ENCODE assay signal across 12 mouse cellular contexts in genomic region chr7:141195754-141196153, GRCm38 (mm10). TPM values are rescaled to one million over a fixed set of nuclear protein-coding genes. Genes with fewer than 3 reads are reported as not detected.
A peak's percentile ranks its signal among the peaks of the same experiment; 100 is the strongest.
DNase-seq lines count a peak whose midpoint lies in the region; ATAC-seq and TF ChIP-seq lines count a peak whose summit lies in the region.
"Had no signal": no experiment of that assay in that cellular context is flagged by ENCODE, and none has a peak within 500 bp of the region (broad histone marks: within the 10 kb centered on the region; RNA-seq: fewer than 3 reads in every experiment).

No protein-coding gene starts in this region.

- TF ChIP-seq EP300 in ES-Bruce4 (IDR thresholded peaks at IDR 0.05; ENCODE audit: insufficient read depth, low read depth, low read length), result no peak

- H3K27me3 ChIP-seq in intestine, embryonic 16.5 days (replicated peaks; ENCODE audit: control insufficient read depth, insufficient read depth, low read length), result no peaks in the 10 kb centered on the region
- H3K27me3 ChIP-seq in intestine, postnatal 0 days (replicated peaks; ENCODE audit: control insufficient read depth, insufficient read depth, low read length), result no peaks in the 10 kb centered on the region
- no peaks in the 10 kb centered on the region for H3K27me3 ChIP-seq in ES-Bruce4 (ENCODE audit: control insufficient read depth, insufficient read depth, low read length, poor library complexity, severe bottlenecking)
- no peaks in the 10 kb centered on the region for H3K27me3 ChIP-seq in embryonic facial prominence, embryonic 13.5 days
- no peaks in the 10 kb centered on the region for H3K27me3 ChIP-seq in midbrain, embryonic 13.5 days
- H3K27me3 ChIP-seq: stomach, embryonic 15.5 days had no signal

- H3K4me3 ChIP-seq in intestine, embryonic 16.5 days (ENCODE audit: low read length), result no peak overlapping the region
- no peak overlapping the region for H3K4me3 ChIP-seq in intestine, postnatal 0 days (ENCODE audit: low read depth, low read length)
- no peak overlapping the region for H3K4me3 ChIP-seq in ES-Bruce4 (ENCODE audit: low read depth, low read length)
- H3K4me3 ChIP-seq in embryonic facial prominence, embryonic 13.5 days, result 0 out of 2 replicates have a peak overlapping the region, but pooled peaks have one; percentile 91
- H3K4me3 ChIP-seq in midbrain, embryonic 13.5 days (replicated peaks), result peak overlapping the region; percentile 77; the same call in 1 of the 2 replicates

- no peak overlapping the region for H3K9ac ChIP-seq in intestine, embryonic 16.5 days (ENCODE audit: low read depth, low read length)
- no peak overlapping the region for H3K9ac ChIP-seq in intestine, postnatal 0 days (ENCODE audit: low read depth, low read length)
- H3K9ac ChIP-seq in ES-Bruce4 (ENCODE audit: low read depth, poor library complexity, severe bottlenecking), result 0 out of 2 replicates have a peak overlapping the region, but pooled peaks have one; percentile 50
- H3K9ac ChIP-seq in embryonic facial prominence, embryonic 13.5 days, result no peak overlapping the region
- H3K9ac ChIP-seq in midbrain, embryonic 13.5 days (replicated peaks), result no peak overlapping the region; the same call in 1 of the 2 replicates
- H3K9ac ChIP-seq: stomach, embryonic 15.5 days had no signal

- no peak for ATAC-seq in intestine, embryonic 16.5 days
- ATAC-seq in intestine, postnatal 0 days, result no peak
- ATAC-seq in embryonic facial prominence, embryonic 13.5 days (ENCODE audit: insufficient number of reproducible peaks, insufficient read depth, low FRiP score, low TSS enrichment, low read depth), result no peak
- ATAC-seq in midbrain, embryonic 13.5 days, result no peak

- WGBS in intestine, embryonic 16.5 days, result 76% methylated on average over 2 of the region's 2 CpGs
- WGBS in intestine, postnatal 0 days, result 48% methylated on average over 2 of the region's 2 CpGs
- WGBS in embryonic facial prominence, embryonic 13.5 days, result 93% methylated on average over 2 of the region's 2 CpGs
- 96% methylated on average over 2 of the region's 2 CpGs for WGBS in midbrain, embryonic 13.5 days

- no peak overlapping the region for H3K4me2 ChIP-seq in intestine, embryonic 16.5 days (ENCODE audit: low read depth, low read length)
- no peak overlapping the region for H3K4me2 ChIP-seq in intestine, postnatal 0 days (replicated peaks; ENCODE audit: low read depth)
- peak overlapping the region; percentile 98 for H3K4me2 ChIP-seq in embryonic facial prominence, embryonic 13.5 days
- peak overlapping the region; percentile 98 for H3K4me2 ChIP-seq in midbrain, embryonic 13.5 days (replicated peaks)

- peaks cover 7% of the 10 kb centered on the region; the same call in 1 of the 2 replicates for H3K36me3 ChIP-seq in intestine, embryonic 16.5 days (ENCODE audit: control insufficient read depth, insufficient read depth, low read length)
- H3K36me3 ChIP-seq in intestine, postnatal 0 days (ENCODE audit: control insufficient read depth, insufficient read depth), result peaks cover 16% of the 10 kb centered on the region
- peaks cover 4% of the 10 kb centered on the region for H3K36me3 ChIP-seq in ES-Bruce4 (ENCODE audit: control insufficient read depth, insufficient read depth, low read length, poor library complexity, severe bottlenecking)
- H3K36me3 ChIP-seq in embryonic facial prominence, embryonic 13.5 days, result peaks cover 17% of the 10 kb centered on the region
- H3K36me3 ChIP-seq in midbrain, embryonic 13.5 days, result peaks cover 16% of the 10 kb centered on the region

- peaks cover 17% of the 10 kb centered on the region for H3K4me1 ChIP-seq in intestine, embryonic 16.5 days (ENCODE audit: control insufficient read depth, insufficient read depth, low read length)
- H3K4me1 ChIP-seq in intestine, postnatal 0 days (replicated peaks; ENCODE audit: control insufficient read depth, insufficient read depth, low read length), result peaks cover 6% of the 10 kb centered on the region; the same call in 1 of the 2 replicates
- H3K4me1 ChIP-seq in ES-Bruce4 (ENCODE audit: control insufficient read depth, insufficient read depth, low read length), result peaks cover 7% of the 10 kb centered on the region
- peaks cover 27% of the 10 kb centered on the region for H3K4me1 ChIP-seq in embryonic facial prominence, embryonic 13.5 days
- H3K4me1 ChIP-seq in midbrain, embryonic 13.5 days (replicated peaks), result peaks cover 32% of the 10 kb centered on the region

- peak overlapping the region; percentile 59; the same call in 1 of the 2 replicates for H3K27ac ChIP-seq in intestine, embryonic 16.5 days (ENCODE audit: low read length)
- H3K27ac ChIP-seq in intestine, postnatal 0 days (ENCODE audit: low read depth, low read length), result no peak overlapping the region
- no peak overlapping the region for H3K27ac ChIP-seq in ES-Bruce4 (ENCODE audit: insufficient read depth, low read length)
- H3K27ac ChIP-seq in embryonic facial prominence, embryonic 13.5 days, result peak overlapping the region; percentile 60; the same call in 1 of the 2 replicates
- no peak overlapping the region for H3K27ac ChIP-seq in midbrain, embryonic 13.5 days

- no peak for TF ChIP-seq CTCF in intestine, postnatal 0 days (IDR thresholded peaks at IDR 0.05; ENCODE audit: low read depth)
- no peak for TF ChIP-seq CTCF in ES-Bruce4 (IDR thresholded peaks at IDR 0.05; ENCODE audit: low read depth, low read length)

- TF ChIP-seq POLR2A in ES-Bruce4 (IDR thresholded peaks at IDR 0.05; ENCODE audit: insufficient read depth, low read length), result no peak

- H3K9me3 ChIP-seq in intestine, embryonic 16.5 days (ENCODE audit: control insufficient read depth, low read length), result no peaks in the 10 kb centered on the region
- no peaks in the 10 kb centered on the region for H3K9me3 ChIP-seq in intestine, postnatal 0 days (ENCODE audit: control insufficient read depth)
- H3K9me3 ChIP-seq in ES-Bruce4 (replicated peaks; ENCODE audit: control insufficient read depth, insufficient read depth, low read length, poor library complexity, severe bottlenecking), result no peaks in the 10 kb centered on the region
- no peaks in the 10 kb centered on the region for H3K9me3 ChIP-seq in embryonic facial prominence, embryonic 13.5 days
- H3K9me3 ChIP-seq in midbrain, embryonic 13.5 days, result no peaks in the 10 kb centered on the region
- H3K9me3 ChIP-seq: stomach, embryonic 15.5 days had no signal

- no peak for DNase-seq in adrenal gland, postnatal 25 days
- no peak for DNase-seq in layer of hippocampus, adult 9-11 months
- DNase-seq: cerebellum, adult 11 months; kidney, adult 8-10 months; lung, embryonic 14.5 days had no signal

RNA-seq across cellular contexts. Expression of gene Lrrc56, which starts 1.8 kb away (rescaled TPM):
- polyA plus RNA-seq in intestine, embryonic 16.5 days (2015; fragmentation: Nextera tagmentation; extraction: Ambion mirVana), result 5.3 and 6.5 TPM in 2 replicates
- polyA plus RNA-seq in intestine, postnatal 0 days (2015; fragmentation: Nextera tagmentation; extraction: Ambion mirVana), result 3.2 and 3.7 TPM in 2 replicates
- polyA plus RNA-seq in ES-Bruce4 (2011; ENCODE audit: insufficient read depth, insufficient read length, low read depth, missing spikeins), result 3.3 and 3.4 TPM in 2 replicates
- polyA plus RNA-seq in embryonic facial prominence, embryonic 13.5 days (2015; fragmentation: Nextera tagmentation; extraction: Ambion mirVana), result 11.6 and 13.3 TPM in 2 replicates
- polyA plus RNA-seq in midbrain, embryonic 13.5 days (2015; fragmentation: Nextera tagmentation; extraction: Ambion mirVana), result 13.9 and 15.6 TPM in 2 replicates
- 6.4 and 10.8 TPM in 2 replicates for total RNA-seq in adrenal gland, postnatal 25 days (2021)

RNA-seq across cellular contexts. Expression of gene Hras, which starts 1.9 kb away (rescaled TPM):
- polyA plus RNA-seq in intestine, embryonic 16.5 days (2015; fragmentation: Nextera tagmentation; extraction: Ambion mirVana), result 21.9 and 47.0 TPM in 2 replicates
- 71.8 and 72.3 TPM in 2 replicates for polyA plus RNA-seq in intestine, postnatal 0 days (2015; fragmentation: Nextera tagmentation; extraction: Ambion mirVana)
- 50.5 and 51.8 TPM in 2 replicates for polyA plus RNA-seq in ES-Bruce4 (2011; ENCODE audit: insufficient read depth, insufficient read length, low read depth, missing spikeins)
- 99.8 and 110 TPM in 2 replicates for polyA plus RNA-seq in embryonic facial prominence, embryonic 13.5 days (2015; fragmentation: Nextera tagmentation; extraction: Ambion mirVana)
- polyA plus RNA-seq in midbrain, embryonic 13.5 days (2015; fragmentation: Nextera tagmentation; extraction: Ambion mirVana), result 86.4 and 114 TPM in 2 replicates
- 64.8 and 88.0 TPM in 2 replicates for total RNA-seq in adrenal gland, postnatal 25 days (2021)

RNA-seq across cellular contexts. Expression of gene Lmntd2, which starts 18.1 kb away (rescaled TPM):
- 4.0 TPM in 2 replicates for polyA plus RNA-seq in intestine, embryonic 16.5 days (2015; fragmentation: Nextera tagmentation; extraction: Ambion mirVana)
- 2.7 and 3.4 TPM in 2 replicates for polyA plus RNA-seq in intestine, postnatal 0 days (2015; fragmentation: Nextera tagmentation; extraction: Ambion mirVana)
- polyA plus RNA-seq in ES-Bruce4 (2011; ENCODE audit: insufficient read depth, insufficient read length, low read depth, missing spikeins), result 5.9 and 6.6 TPM in 2 replicates
- 2.8 and 3.4 TPM in 2 replicates for polyA plus RNA-seq in embryonic facial prominence, embryonic 13.5 days (2015; fragmentation: Nextera tagmentation; extraction: Ambion mirVana)
- polyA plus RNA-seq in midbrain, embryonic 13.5 days (2015; fragmentation: Nextera tagmentation; extraction: Ambion mirVana), result 1.8 and 2.1 TPM in 2 replicates
- total RNA-seq in adrenal gland, postnatal 25 days (2021), result 0.39 TPM in 1 of 2 replicates, not detected in the other
- total RNA-seq: heart, postnatal 25 days had no signal

RNA-seq across cellular contexts. Expression of gene Rassf7, which starts 19.9 kb away (rescaled TPM):
- polyA plus RNA-seq in intestine, embryonic 16.5 days (2015; fragmentation: Nextera tagmentation; extraction: Ambion mirVana), result 75.6 and 77.5 TPM in 2 replicates
- polyA plus RNA-seq in intestine, postnatal 0 days (2015; fragmentation: Nextera tagmentation; extraction: Ambion mirVana), result 47.6 and 52.7 TPM in 2 replicates
- polyA plus RNA-seq in ES-Bruce4 (2011; ENCODE audit: insufficient read depth, insufficient read length, low read depth, missing spikeins), result 29.6 and 36.3 TPM in 2 replicates
- 32.9 and 40.0 TPM in 2 replicates for polyA plus RNA-seq in embryonic facial prominence, embryonic 13.5 days (2015; fragmentation: Nextera tagmentation; extraction: Ambion mirVana)
- 30.9 and 34.2 TPM in 2 replicates for polyA plus RNA-seq in midbrain, embryonic 13.5 days (2015; fragmentation: Nextera tagmentation; extraction: Ambion mirVana)
- total RNA-seq in adrenal gland, postnatal 25 days (2021), result 5.7 and 8.0 TPM in 2 replicates

RNA-seq across cellular contexts. Expression of gene Rnh1, which starts 23.1 kb away (rescaled TPM):
- polyA plus RNA-seq in intestine, embryonic 16.5 days (2015; fragmentation: Nextera tagmentation; extraction: Ambion mirVana), result 159 and 160 TPM in 2 replicates
- 133 and 141 TPM in 2 replicates for polyA plus RNA-seq in intestine, postnatal 0 days (2015; fragmentation: Nextera tagmentation; extraction: Ambion mirVana)
- polyA plus RNA-seq in ES-Bruce4 (2011; ENCODE audit: insufficient read depth, insufficient read length, low read depth, missing spikeins), result 44.8 and 48.5 TPM in 2 replicates
- 111 and 118 TPM in 2 replicates for polyA plus RNA-seq in embryonic facial prominence, embryonic 13.5 days (2015; fragmentation: Nextera tagmentation; extraction: Ambion mirVana)
- polyA plus RNA-seq in midbrain, embryonic 13.5 days (2015; fragmentation: Nextera tagmentation; extraction: Ambion mirVana), result 40.5 and 45.3 TPM in 2 replicates
- total RNA-seq in adrenal gland, postnatal 25 days (2021), result 298 and 356 TPM in 2 replicates

Comparison
In these comparisons a context has a peak if more than half of its experiments do, and no peak if none do; other contexts are left out.
1. H3K27ac ChIP-seq: peak in intestine, embryonic 16.5 days (single experiment) and embryonic facial prominence, embryonic 13.5 days (single experiment); none in intestine, postnatal 0 days (single experiment), ES-Bruce4 (single experiment) and midbrain, embryonic 13.5 days (single experiment).
2. H3K4me2 ChIP-seq: peak in embryonic facial prominence, embryonic 13.5 days (single experiment) and midbrain, embryonic 13.5 days (single experiment); none in intestine, embryonic 16.5 days (single experiment) and intestine, postnatal 0 days (single experiment).
3. H3K4me3 ChIP-seq: peak in embryonic facial prominence, embryonic 13.5 days (single experiment) and midbrain, embryonic 13.5 days (single experiment); none in intestine, embryonic 16.5 days (single experiment), intestine, postnatal 0 days (single experiment) and ES-Bruce4 (single experiment).